Mouse (Mus musculus): ENCODE measurements around the gene Ddost. TPM values are rescaled to one million over a fixed set of nuclear protein-coding genes. Genes with fewer than 3 reads are reported as not detected.

The Ddost gene
- polyA plus RNA-seq, 1 experiment from 2014 or later = 247 TPM

DNA sequence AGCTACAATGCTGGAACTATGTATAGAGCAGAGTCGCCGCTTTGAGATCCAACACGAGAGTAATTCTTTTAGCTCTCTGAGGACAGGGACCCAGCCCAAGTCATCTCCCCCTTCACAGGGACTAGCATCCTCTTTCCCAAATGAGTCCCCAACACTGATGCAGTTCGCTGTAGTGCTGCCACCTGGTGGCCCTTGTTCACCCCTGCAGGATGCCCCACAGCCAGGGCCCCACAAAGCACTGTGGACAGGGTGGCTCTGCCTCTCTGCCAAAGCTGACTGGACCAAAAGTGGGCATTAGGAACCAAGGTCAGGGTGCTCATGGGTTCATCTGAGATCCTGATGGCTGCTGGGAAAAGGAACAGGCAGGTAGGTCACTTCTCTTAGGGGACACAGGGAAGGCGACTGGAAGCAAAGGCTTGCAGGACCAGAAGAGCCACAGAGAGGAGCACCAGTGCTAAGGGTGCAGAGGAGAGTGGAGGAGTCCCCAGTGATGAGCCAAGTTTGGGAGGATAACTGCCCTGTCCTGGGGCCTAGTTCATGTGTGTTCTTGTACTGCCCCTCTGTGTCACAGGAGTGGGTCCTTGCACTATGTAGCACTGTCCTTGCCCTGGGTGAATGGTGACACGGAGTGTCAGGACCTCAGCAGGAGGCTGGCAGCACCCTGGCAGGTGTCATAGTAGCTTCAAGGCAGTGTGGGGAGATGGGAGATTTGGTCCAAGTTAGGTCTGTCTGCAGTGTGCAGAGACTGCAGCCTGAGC, 14.2 kb downstream of the Ddost start:
- H3K9me3 ChIP-seq (ENCODE audit: control insufficient read depth, low read length) = no peaks in the 10 kb centered on the region
- no peak overlapping the region for H3K9ac ChIP-seq (ENCODE audit: low read length)
- no peaks in the 10 kb centered on the region for H3K4me1 ChIP-seq (ENCODE audit: control insufficient read depth, insufficient read depth, low read length)
- no peaks in the 10 kb centered on the region for H3K27me3 ChIP-seq (ENCODE audit: control insufficient read depth, insufficient read depth, low read length)
- WGBS = 62% methylated on average over 6 of the region's 6 CpGs
- no peak overlapping the region for H3K27ac ChIP-seq (ENCODE audit: low read depth, low read length)
- ATAC-seq (ENCODE audit: insufficient read depth, low FRiP score, low TSS enrichment) = peak; percentile 48; the same call in 1 of the 2 replicates
- H3K4me3 ChIP-seq (ENCODE audit: low read depth, low read length) = no peak overlapping the region
- H3K36me3 ChIP-seq (ENCODE audit: control insufficient read depth, insufficient read depth, low read length) = peaks cover 2% of the 10 kb centered on the region
- H3K4me2 ChIP-seq (ENCODE audit: low read depth) = no peak overlapping the region
- peak; percentile 77 for DNase-seq (ENCODE audit: low spot score)

DNA sequence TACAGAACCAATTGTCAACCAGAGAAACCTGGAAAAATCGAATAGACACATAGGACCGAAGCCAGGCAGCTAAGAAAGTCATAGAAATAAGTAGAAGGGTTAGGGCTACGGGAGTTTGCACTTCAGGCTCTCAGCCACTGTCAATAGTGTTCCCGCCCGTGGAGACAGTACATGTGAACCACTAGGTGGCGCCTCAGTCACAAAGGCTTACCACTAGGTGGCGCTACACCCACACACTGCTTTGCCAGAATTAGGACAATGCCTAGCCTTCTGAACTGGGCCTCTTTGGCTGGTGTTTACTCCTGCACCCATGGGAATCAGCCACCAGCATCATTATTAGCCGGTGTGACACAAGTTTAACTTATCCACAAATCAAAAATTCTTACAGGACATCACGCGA, 15.0 kb downstream of the Ddost start:
- Histone ChIP-seq H3K4me2 (ENCODE audit: low read depth) (no peak overlapping the region), H3K4me1 (ENCODE audit: control insufficient read depth, insufficient read depth, low read length) (no peaks in the 10 kb centered on the region), H3K27me3 (ENCODE audit: control insufficient read depth, insufficient read depth, low read length) (no peaks in the 10 kb centered on the region), H3K27ac (ENCODE audit: low read depth, low read length) (no peak overlapping the region), H3K9ac (ENCODE audit: low read length) (no peak overlapping the region), H3K4me3 (ENCODE audit: low read depth, low read length) (no peak overlapping the region), H3K9me3 (ENCODE audit: control insufficient read depth, low read length) (no peaks in the 10 kb centered on the region), H3K36me3 (ENCODE audit: control insufficient read depth, insufficient read depth, low read length) (no peaks in the 10 kb centered on the region; the same call in 1 of the 2 replicates)
- WGBS = 35% methylated on average over 10 of the region's 10 CpGs
- DNase-seq (ENCODE audit: low spot score) (peak; percentile 79), ATAC-seq (ENCODE audit: insufficient read depth, low FRiP score, low TSS enrichment) (no peak)

DNA sequence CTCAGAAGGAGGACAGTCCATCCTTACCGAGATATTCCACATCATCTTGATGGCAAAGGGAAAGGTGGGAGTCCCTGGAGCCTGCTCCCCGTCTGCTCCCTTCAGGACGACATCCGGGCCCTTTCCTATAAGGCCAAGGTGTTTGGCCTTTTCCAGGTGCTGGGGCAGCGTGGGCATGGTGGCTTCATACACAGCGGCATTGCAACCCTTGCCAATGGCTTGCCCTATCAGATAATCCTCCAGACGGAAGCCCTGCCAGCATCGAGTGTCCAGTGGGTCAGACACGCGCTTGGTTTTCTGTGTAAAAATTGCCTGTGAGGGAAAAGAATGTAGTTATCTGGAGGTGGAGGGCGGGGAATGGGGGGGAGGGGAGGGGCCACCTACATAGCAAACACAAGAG, 16.2 kb downstream of the Ddost start:
- Histone ChIP-seq H3K27me3 (ENCODE audit: control insufficient read depth, insufficient read depth, low read length) (no peaks in the 10 kb centered on the region), H3K4me3 (ENCODE audit: low read depth, low read length) (no peak overlapping the region), H3K4me2 (ENCODE audit: low read depth) (no peak overlapping the region), H3K9ac (ENCODE audit: low read length) (no peak overlapping the region), H3K4me1 (ENCODE audit: control insufficient read depth, insufficient read depth, low read length) (no peaks in the 10 kb centered on the region), H3K9me3 (ENCODE audit: control insufficient read depth, low read length) (no peaks in the 10 kb centered on the region), H3K27ac (ENCODE audit: low read depth, low read length) (no peak overlapping the region), H3K36me3 (ENCODE audit: control insufficient read depth, insufficient read depth, low read length) (no peaks in the 10 kb centered on the region)
- ATAC-seq (ENCODE audit: insufficient read depth, low FRiP score, low TSS enrichment) = no peak
- WGBS = 90% methylated on average over 11 of the region's 11 CpGs
- DNase-seq (ENCODE audit: low spot score) = no peak

DNA sequence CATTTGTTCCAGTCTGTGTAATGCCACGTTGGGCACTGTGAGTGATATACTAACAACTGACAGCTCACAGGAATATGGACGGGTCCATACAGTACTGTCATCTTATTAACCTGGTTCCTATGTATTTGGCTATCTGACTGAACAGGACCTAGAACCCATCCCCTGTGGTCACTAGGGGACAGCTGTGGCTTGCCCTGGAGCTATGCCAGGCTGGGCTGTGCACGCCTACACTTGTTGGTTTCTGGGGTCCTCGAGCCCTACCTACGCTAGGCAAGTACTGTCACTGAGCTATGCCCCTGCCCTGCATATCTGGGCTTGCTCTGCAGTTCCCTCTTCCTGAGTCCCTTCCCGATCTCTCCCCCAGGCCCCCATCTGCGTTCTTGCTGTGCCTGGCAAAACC, 17.0 kb downstream of the Ddost start:
- no peaks in the 10 kb centered on the region for H3K9me3 ChIP-seq (ENCODE audit: control insufficient read depth, low read length)
- no peak overlapping the region for H3K4me3 ChIP-seq (ENCODE audit: low read depth, low read length)
- no peak overlapping the region for H3K4me2 ChIP-seq (ENCODE audit: low read depth)
- WGBS = 85% methylated on average over 7 of the region's 7 CpGs
- H3K36me3 ChIP-seq (ENCODE audit: control insufficient read depth, insufficient read depth, low read length) = no peaks in the 10 kb centered on the region
- no peaks in the 10 kb centered on the region for H3K27me3 ChIP-seq (ENCODE audit: control insufficient read depth, insufficient read depth, low read length)
- DNase-seq (ENCODE audit: low spot score) (no peak), ATAC-seq (ENCODE audit: insufficient read depth, low FRiP score, low TSS enrichment) (no peak)
- no peak overlapping the region for H3K27ac ChIP-seq (ENCODE audit: low read depth, low read length)
- no peaks in the 10 kb centered on the region for H3K4me1 ChIP-seq (ENCODE audit: control insufficient read depth, insufficient read depth, low read length)
- H3K9ac ChIP-seq (ENCODE audit: low read length) = no peak overlapping the region

DNA sequence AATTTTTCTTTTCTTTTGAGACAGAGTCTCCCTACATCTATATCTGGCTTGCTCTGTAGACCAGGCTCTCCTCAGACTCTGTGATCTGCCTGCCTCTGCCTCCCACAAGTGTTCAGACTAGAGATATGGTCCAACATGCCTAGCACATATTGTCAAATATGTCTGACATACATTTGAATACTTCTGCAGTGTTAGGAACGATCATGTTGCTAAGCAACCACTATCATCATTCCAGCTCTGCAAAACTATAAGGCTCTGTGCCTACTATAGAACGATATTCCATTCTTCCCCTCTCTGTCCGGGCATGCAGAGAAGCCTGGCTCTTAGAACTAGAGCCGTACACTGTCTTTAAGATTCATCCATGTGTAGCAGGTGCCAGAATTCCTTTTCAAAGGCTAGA, 18.2 kb downstream of the Ddost start:
- 53% methylated on average over 4 of the region's 4 CpGs for WGBS
- H3K36me3 ChIP-seq (ENCODE audit: control insufficient read depth, insufficient read depth, low read length) = no peaks in the 10 kb centered on the region
- DNase-seq (ENCODE audit: low spot score) (no peak), ATAC-seq (ENCODE audit: insufficient read depth, low FRiP score, low TSS enrichment) (no peak)
- no peak overlapping the region for H3K27ac ChIP-seq (ENCODE audit: low read depth, low read length)
- H3K9ac ChIP-seq (ENCODE audit: low read length) = no peak overlapping the region
- H3K4me1 ChIP-seq (ENCODE audit: control insufficient read depth, insufficient read depth, low read length) = no peaks in the 10 kb centered on the region
- H3K4me3 ChIP-seq (ENCODE audit: low read depth, low read length) = no peak overlapping the region
- no peaks in the 10 kb centered on the region for H3K27me3 ChIP-seq (ENCODE audit: control insufficient read depth, insufficient read depth, low read length)
- no peaks in the 10 kb centered on the region for H3K9me3 ChIP-seq (ENCODE audit: control insufficient read depth, low read length)
- H3K4me2 ChIP-seq (ENCODE audit: low read depth) = no peak overlapping the region

DNA sequence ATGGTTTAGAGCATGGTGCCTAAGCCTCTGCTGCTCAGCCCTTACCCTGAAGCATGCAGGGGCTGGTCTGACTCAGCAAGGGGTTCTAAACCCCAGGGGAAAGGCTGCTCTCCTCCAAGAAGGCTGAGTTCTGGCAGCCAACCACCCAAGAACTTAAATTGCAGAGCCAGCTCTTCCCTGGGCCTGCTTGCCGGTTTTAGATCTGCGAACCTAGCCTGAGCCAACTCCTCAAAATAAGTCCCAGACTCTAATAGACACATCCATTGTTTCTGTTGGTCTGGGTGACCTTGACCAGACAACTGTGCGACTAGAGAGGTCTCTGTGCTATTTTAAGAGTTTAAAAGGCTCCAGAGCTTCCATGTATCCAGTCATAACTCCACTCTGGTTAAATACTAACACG, 19.2 kb downstream of the Ddost start:
- no peak for ATAC-seq (ENCODE audit: insufficient read depth, low FRiP score, low TSS enrichment)
- Histone ChIP-seq H3K9ac (ENCODE audit: low read length) (no peak overlapping the region), H3K36me3 (ENCODE audit: control insufficient read depth, insufficient read depth, low read length) (no peaks in the 10 kb centered on the region), H3K4me2 (ENCODE audit: low read depth) (no peak overlapping the region), H3K9me3 (ENCODE audit: control insufficient read depth, low read length) (no peaks in the 10 kb centered on the region), H3K27me3 (ENCODE audit: control insufficient read depth, insufficient read depth, low read length) (no peaks in the 10 kb centered on the region), H3K4me1 (ENCODE audit: control insufficient read depth, insufficient read depth, low read length) (no peaks in the 10 kb centered on the region), H3K4me3 (ENCODE audit: low read depth, low read length) (no peak overlapping the region), H3K27ac (ENCODE audit: low read depth, low read length) (no peak overlapping the region)
- no peak for DNase-seq (ENCODE audit: low spot score)
- WGBS = 72% methylated on average over 4 of the region's 4 CpGs

DNA sequence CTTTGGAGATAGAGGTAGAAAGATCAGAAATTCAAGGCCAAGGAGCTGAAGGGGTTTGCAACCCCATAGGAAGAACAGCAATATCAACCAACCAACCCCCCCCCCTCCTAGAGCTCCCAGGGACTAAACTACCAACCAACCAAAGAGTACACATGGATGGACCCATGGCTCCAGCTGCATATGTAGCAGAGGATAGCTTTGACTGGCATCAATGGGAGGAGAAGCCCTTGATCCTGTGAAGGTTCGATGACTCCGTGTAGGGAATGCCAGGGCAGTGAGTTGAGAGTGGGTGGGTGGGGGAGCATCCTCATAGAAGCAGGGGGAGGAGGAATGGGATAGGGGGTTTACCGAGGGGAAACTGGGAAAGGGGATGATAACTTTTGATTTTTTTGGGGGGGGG, 19.9 kb downstream of the Ddost start:
- Histone ChIP-seq H3K27ac (ENCODE audit: low read depth, low read length) (no peak overlapping the region), H3K36me3 (ENCODE audit: control insufficient read depth, insufficient read depth, low read length) (no peaks in the 10 kb centered on the region), H3K27me3 (ENCODE audit: control insufficient read depth, insufficient read depth, low read length) (no peaks in the 10 kb centered on the region), H3K4me1 (ENCODE audit: control insufficient read depth, insufficient read depth, low read length) (no peaks in the 10 kb centered on the region), H3K9ac (ENCODE audit: low read length) (no peak overlapping the region), H3K9me3 (ENCODE audit: control insufficient read depth, low read length) (no peaks in the 10 kb centered on the region), H3K4me2 (ENCODE audit: low read depth) (no peak overlapping the region), H3K4me3 (ENCODE audit: low read depth, low read length) (no peak overlapping the region)
- no peak for DNase-seq (ENCODE audit: low spot score)
- WGBS = 86% methylated on average over 3 of the region's 3 CpGs
- no peak for ATAC-seq (ENCODE audit: insufficient read depth, low FRiP score, low TSS enrichment)

DNA sequence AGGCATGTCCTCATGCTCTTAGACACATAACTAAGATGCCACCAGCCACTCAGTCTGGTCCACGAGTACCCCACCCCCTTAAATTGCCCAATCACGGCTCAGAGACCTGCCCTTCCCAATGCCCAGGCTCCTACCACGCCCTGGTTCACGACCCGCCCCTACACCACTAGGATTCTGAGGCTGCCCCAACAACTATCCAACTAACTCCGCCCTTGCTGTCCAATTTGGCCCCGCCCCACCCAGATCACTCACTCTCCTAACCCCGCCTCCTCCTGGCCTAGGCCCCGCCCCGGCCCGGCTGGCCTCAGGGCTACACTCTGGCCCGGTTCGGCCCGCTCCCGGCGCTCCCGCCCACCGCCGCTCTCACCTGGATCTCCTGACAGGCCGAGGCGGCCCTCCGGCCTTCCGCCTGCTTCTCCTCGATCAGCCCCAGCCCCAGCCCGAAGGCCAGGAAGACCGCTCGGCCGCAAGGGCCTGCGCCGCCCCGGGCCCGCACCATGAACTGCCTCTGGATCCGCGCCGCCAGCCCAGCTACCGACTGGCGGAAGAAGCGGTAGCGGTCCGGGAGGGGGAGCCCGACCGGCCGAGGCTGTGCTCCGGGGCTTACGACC, 21.0 kb downstream of the Ddost start:
- no peaks in the 10 kb centered on the region for H3K36me3 ChIP-seq (ENCODE audit: control insufficient read depth, insufficient read depth, low read length)
- peak overlapping the region; percentile 85 for H3K4me3 ChIP-seq (ENCODE audit: low read depth, low read length)
- no peaks in the 10 kb centered on the region for H3K9me3 ChIP-seq (ENCODE audit: control insufficient read depth, low read length)
- H3K9ac ChIP-seq (ENCODE audit: low read length) = peak overlapping the region; percentile 90
- DNase-seq (ENCODE audit: low spot score) = peak; percentile 90
- H3K27me3 ChIP-seq (ENCODE audit: control insufficient read depth, insufficient read depth, low read length) = no peaks in the 10 kb centered on the region
- peak overlapping the region; percentile 95 for H3K27ac ChIP-seq (ENCODE audit: low read depth, low read length)
- peak; percentile 86 for ATAC-seq (ENCODE audit: insufficient read depth, low FRiP score, low TSS enrichment)
- no peaks in the 10 kb centered on the region for H3K4me1 ChIP-seq (ENCODE audit: control insufficient read depth, insufficient read depth, low read length)
- peak overlapping the region; percentile 75 for H3K4me2 ChIP-seq (ENCODE audit: low read depth)
- WGBS = 1% methylated on average over 32 of the region's 45 CpGs

All from neural tube, embryonic 11.5 days (tissue).